Mouse (Mus musculus) megakaryocyte progenitor cell, adult 5-6 weeks (primary cell): ENCODE results near the gene Zfp866. TPM values are rescaled to one million over a fixed set of nuclear protein-coding genes. Genes with fewer than 3 reads are reported as not detected.
A peak's percentile ranks its signal among the peaks of the same experiment; 100 is the strongest.

Experiments used
- ATAC-seq: replicated peaks from 2 replicates; pipeline ENCODE4 v1.8.0; 2016; ENCODE audit warnings: mild to moderate bottlenecking, moderate TSS enrichment, inconsistent platforms; ENCODE audit not compliant: poor library complexity
- total RNA-seq, 2 experiments: library from RNA; stranded (forward) in 1 of 2; stranded (reverse) in 1 of 2; fragments of 157-497, 149-512 nt in 1 of 2; fragments of 200-1000 nt in 1 of 2; gene quantifications; 2 replicates each; pipeline versions ENCODE4 v1.2.3 to v1.2.4; 2015 to 2017

The Zfp866 gene
- total RNA-seq, 2 experiments from 2014 or later: 17.8 to 18.7 TPM

DNA sequence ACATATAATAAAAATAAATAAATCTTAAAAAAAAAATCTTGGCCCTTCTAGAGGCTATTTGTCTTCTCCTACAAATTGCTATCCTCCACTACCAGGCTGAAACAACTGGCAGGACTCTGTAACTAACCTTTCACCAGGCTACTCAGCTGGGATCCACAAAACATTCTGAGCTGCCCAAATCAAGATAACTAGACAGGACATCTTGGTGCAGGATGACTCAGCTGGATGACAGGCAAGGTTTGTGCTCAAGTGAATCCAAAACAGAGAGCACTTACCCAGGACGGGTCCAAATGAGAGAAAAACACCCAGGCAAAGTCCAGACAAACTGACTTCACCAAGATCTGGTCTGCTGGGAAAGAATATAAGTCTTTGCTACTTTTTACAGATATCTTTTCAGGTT lies 55.5 kb downstream of the Zfp866 start:
- peak; percentile 44 for ATAC-seq

DNA sequence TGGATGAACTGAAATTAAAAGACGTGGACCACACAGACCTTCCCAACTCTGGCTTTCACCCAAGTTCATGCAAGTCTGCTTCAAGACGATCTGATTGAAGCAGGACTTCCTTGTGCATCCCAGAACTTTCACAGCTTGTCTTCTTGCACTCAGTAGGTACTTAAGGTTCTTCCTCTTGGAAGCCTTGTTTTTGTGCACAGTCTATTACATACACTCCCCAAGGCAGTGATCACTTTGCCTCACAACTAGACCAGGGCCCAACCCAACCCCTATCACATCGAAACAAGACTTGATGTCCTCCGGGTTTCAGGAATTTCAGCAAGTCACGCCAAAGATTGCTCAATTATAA lies 73.8 kb downstream of the Zfp866 start:
- ATAC-seq: no peak

DNA sequence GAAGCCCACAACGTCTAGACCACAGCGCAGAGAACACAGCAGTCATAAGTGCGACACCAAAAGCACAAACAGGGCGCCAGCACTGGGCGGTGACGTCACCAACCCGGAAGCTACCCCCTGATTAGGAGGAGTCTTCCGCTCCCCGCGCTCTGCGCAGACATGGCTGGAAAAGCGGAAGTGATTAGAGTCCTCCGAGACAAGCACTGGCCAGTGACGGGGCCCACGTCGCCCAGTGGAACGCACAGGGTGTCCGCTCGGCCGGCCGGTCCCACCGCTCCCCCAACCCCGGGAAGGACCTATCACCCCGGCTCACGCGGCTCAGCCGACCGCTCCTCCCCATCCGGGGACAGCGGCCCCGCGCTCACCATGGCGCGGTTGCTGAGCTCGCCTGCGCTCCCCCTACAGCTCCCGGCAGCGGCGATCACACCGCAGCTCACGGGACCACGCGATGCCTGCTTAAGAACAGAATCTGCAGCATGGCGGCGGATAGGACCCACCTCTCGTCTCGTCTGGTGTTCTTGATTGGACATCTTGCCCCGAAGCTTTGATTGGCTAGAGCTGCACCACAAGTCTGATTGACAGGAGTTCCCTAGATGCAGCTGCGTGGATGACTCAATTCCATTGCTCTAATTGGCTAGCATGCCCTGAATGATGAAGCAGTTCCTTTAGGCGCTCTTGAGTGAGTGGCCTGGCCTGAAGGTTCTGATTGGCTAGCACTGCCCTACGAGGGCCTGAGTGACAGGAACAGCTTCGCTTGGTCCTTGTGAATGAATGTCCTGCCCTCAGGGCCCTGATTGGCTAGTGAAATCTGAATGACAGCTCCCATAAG lies 74.4 kb downstream of the Zfp866 start:
- peak; percentile 94 for ATAC-seq

DNA sequence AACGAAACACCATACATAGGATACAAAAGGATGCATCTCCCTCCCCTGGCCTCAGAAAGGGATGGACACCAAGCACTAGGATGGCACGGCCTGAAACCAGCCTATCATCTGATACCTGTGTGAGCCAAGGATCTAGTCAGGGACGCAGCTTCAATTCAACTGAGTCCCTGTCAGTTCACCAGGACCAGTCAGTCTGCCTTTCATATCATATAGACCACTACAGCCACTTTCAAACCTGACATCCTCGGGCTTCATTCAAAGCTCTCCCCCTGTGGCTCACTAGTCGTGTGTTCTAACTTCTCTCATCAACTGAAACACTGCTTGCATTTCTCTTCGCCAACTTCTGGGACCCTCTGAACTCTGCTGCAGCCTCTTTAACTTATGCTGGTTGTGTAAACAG lies 75.6 kb downstream of the Zfp866 start:
- no peak for ATAC-seq

DNA sequence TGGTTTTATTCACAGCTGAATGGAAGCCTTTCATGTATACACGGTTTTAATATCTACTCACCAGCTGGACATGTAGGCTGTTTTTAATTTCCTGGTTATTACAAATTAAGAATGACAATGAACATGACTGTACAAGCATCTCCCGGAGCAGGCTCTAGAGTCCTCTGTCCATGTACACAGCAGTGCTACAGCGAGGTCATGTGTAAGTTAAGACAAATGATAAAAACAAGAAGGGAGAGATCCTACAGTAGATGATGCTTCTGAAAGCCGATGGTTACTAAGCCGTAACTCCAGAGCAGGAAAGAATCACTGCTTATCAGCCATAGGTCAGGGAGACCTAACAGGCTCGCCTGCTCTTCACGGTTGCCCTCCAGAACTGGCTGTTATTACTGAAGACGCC lies 77.5 kb downstream of the Zfp866 start:
- ATAC-seq: no peak

Other genes starting within 250 kb of the Zfp866 start
- gene Zfp868, start 165.6 kb downstream of the Zfp866 start, total RNA-seq (2015): 26.2 and 28.0 TPM in 2 replicates
- gene Zfp868, start 165.6 kb downstream of the Zfp866 start, total RNA-seq (2017): 12.4 and 15.5 TPM in 2 replicates
- 0.29 TPM in 1 of 2 replicates, not detected in the other for gene Zfp964, start 136.7 kb downstream of the Zfp866 start, total RNA-seq (2015)
- gene Zfp964, start 136.7 kb downstream of the Zfp866 start, total RNA-seq (2017): 0.04 and 0.24 TPM in 2 replicates
- 21.3 and 25.2 TPM in 2 replicates for gene Zfp869, start 80.5 kb downstream of the Zfp866 start, total RNA-seq (2015)
- gene Zfp869, start 80.5 kb downstream of the Zfp866 start, total RNA-seq (2017): 23.5 and 33.6 TPM in 2 replicates
- gene Zfp963, start 41.2 kb downstream of the Zfp866 start, total RNA-seq (2015): 4.3 and 4.5 TPM in 2 replicates
- 3.7 and 7.5 TPM in 2 replicates for gene Zfp963, start 41.2 kb downstream of the Zfp866 start, total RNA-seq (2017)
- not detected in 2 replicates for gene Gm20422, start 16.3 kb downstream of the Zfp866 start, total RNA-seq (2015)
- gene Gm20422, start 16.3 kb downstream of the Zfp866 start, total RNA-seq (2017): 0.29 TPM in 1 of 2 replicates, not detected in the other
- 24.8 and 26.1 TPM in 2 replicates for gene Atp13a1, start within 50 bp of the Zfp866 start, total RNA-seq (2015)
- gene Atp13a1, start within 50 bp of the Zfp866 start, total RNA-seq (2017): 17.8 and 19.4 TPM in 2 replicates
- gene Gmip, start 17.5 kb upstream of the Zfp866 start, total RNA-seq (2015): 17.5 and 27.6 TPM in 2 replicates
- gene Gmip, start 17.5 kb upstream of the Zfp866 start, total RNA-seq (2017): 34.3 and 39.6 TPM in 2 replicates
- 6.8 and 8.5 TPM in 2 replicates for gene Lpar2, start 31.3 kb upstream of the Zfp866 start, total RNA-seq (2015)
- gene Lpar2, start 31.3 kb upstream of the Zfp866 start, total RNA-seq (2017): 1.3 and 1.6 TPM in 2 replicates
- 6.8 and 10.2 TPM in 2 replicates for gene Pbx4, start 41.3 kb upstream of the Zfp866 start, total RNA-seq (2015)
- gene Pbx4, start 41.3 kb upstream of the Zfp866 start, total RNA-seq (2017): 13.3 and 15.0 TPM in 2 replicates
- gene Cilp2, start 96.5 kb upstream of the Zfp866 start, total RNA-seq (2015): not detected in 2 replicates
- gene Cilp2, start 96.5 kb upstream of the Zfp866 start, total RNA-seq (2017): not detected in 2 replicates
- gene Tssk6, start 111.0 kb upstream of the Zfp866 start, total RNA-seq (2015): 0.49 and 0.52 TPM in 2 replicates
- gene Tssk6, start 111.0 kb upstream of the Zfp866 start, total RNA-seq (2017): 0.08 and 0.57 TPM in 2 replicates
- 48.2 and 51.8 TPM in 2 replicates for gene Ndufa13, start 111.4 kb upstream of the Zfp866 start, total RNA-seq (2015)
- gene Ndufa13, start 111.4 kb upstream of the Zfp866 start, total RNA-seq (2017): 99.5 and 114 TPM in 2 replicates
- gene Yjefn3, start 111.5 kb upstream of the Zfp866 start, total RNA-seq (2015): not detected in 2 replicates
- gene Yjefn3, start 111.5 kb upstream of the Zfp866 start, total RNA-seq (2017): 0.37 TPM in 1 of 2 replicates, not detected in the other
- 71.4 and 75.1 TPM in 2 replicates for gene Gatad2a, start 205.2 kb upstream of the Zfp866 start, total RNA-seq (2015)
- gene Gatad2a, start 205.2 kb upstream of the Zfp866 start, total RNA-seq (2017): 54.0 and 68.3 TPM in 2 replicates